Mouse (Mus musculus): ENCODE results near the gene Tcfl5. TPM values are rescaled to one million over a fixed set of nuclear protein-coding genes. Genes with fewer than 3 reads are reported as not detected.

The Tcfl5 gene
- total RNA-seq (2023): not detected

GRCm38 (mm10) chr2:180642555-180643260, at the start of gene Tcfl5:
TSS of gene Tcfl5 (minus strand) at chr2:180642708.

GRCm38 (mm10) chr2:180597490-180597889, 45.0 kb downstream of the Tcfl5 start, which contains the start of gene Col9a3:
TSS of gene Col9a3 (plus strand) at chr2:180597790.

GRCm38 (mm10) chr2:180589123-180589831, 53.2 kb downstream of the Tcfl5 start, which contains the start of gene Ogfr:
TSS of gene Ogfr (plus strand) at chr2:180589245.

GRCm38 (mm10) chr2:180581002-180581401, 61.5 kb downstream of the Tcfl5 start, which contains the start of gene Mrgbp:
TSS of gene Mrgbp (plus strand) at chr2:180581304.

Other genes starting within 250 kb of the Tcfl5 start
- gene Slco4a1, start 186.5 kb downstream of the Tcfl5 start, total RNA-seq (2023): 8.4 TPM
- not detected for gene Ntsr1, start 142.7 kb downstream of the Tcfl5 start, total RNA-seq (2023)
- gene Mrgbp, start 61.4 kb downstream of the Tcfl5 start, total RNA-seq (2023): 44.3 TPM
- gene Ogfr, start 53.5 kb downstream of the Tcfl5 start, total RNA-seq (2023): 86.5 TPM
- gene Col9a3, start 44.9 kb downstream of the Tcfl5 start, total RNA-seq (2023): 3.6 TPM
- 101 TPM for gene Dido1, start 67.3 kb upstream of the Tcfl5 start, total RNA-seq (2023)
- gene Gid8, start 67.4 kb upstream of the Tcfl5 start, total RNA-seq (2023): 52.0 TPM
- gene Slc17a9, start 82.6 kb upstream of the Tcfl5 start, total RNA-seq (2023): 52.9 TPM
- gene Bhlhe23, start 134.2 kb upstream of the Tcfl5 start, total RNA-seq (2023): not detected

All from CD4-positive naive resting alpha-beta T cell, adult 76 days (primary cell).